Mouse (Mus musculus) kidney, postnatal 0 days (tissue): ENCODE data around the gene Ppp2r5b. TPM values are rescaled to one million over a fixed set of nuclear protein-coding genes. Genes with fewer than 3 reads are reported as not detected.

Experiments
- ATAC-seq: fragments of 200-750 bp; cut with Nextera tagmentation; replicated peaks from 2 replicates; pipeline ENCODE4 v1.8.0; 2017; ENCODE audit warnings: low read depth, moderate number of reproducible peaks, moderate TSS enrichment, moderate library complexity; ENCODE audit not compliant: low FRiP score
- DNase-seq: peaks from one replicate; pipeline ENCODE4 v3.0.0-alpha.2; 2016; ENCODE audit warnings: low spot score
- H3K27ac ChIP-seq: fragments of 300-500 bp; sonication (generic); 2 replicates; pipeline ENCODE4 v1.5.1; 2014; ENCODE audit warnings: mild to moderate bottlenecking
- H3K27me3 ChIP-seq: fragments of 300-500 bp; sonication (generic); 2 replicates; pipeline ENCODE4 v1.6.1; 2014; ENCODE audit warnings: low read length, mixed read lengths; ENCODE audit not compliant: insufficient read depth
- H3K36me3 ChIP-seq: fragments of 300-500 bp; sonication (generic); 2 replicates; pipeline ENCODE4 v1.6.1; 2014; ENCODE audit warnings: low read length, mixed read lengths; ENCODE audit not compliant: insufficient read depth
- H3K4me1 ChIP-seq: fragments of 300-500 bp; sonication (generic); replicated peaks from 2 replicates; pipeline ENCODE4 v1.6.1; 2014; ENCODE audit warnings: antibody characterized with exemption, low read length, mixed read lengths; ENCODE audit not compliant: insufficient read depth
- H3K4me2 ChIP-seq: fragments of 300-500 bp; sonication (generic); 2 replicates; pipeline ENCODE4 v1.6.1; 2014; ENCODE audit warnings: mild to moderate bottlenecking, low read length, moderate library complexity, mixed read lengths
- H3K4me3 ChIP-seq: fragments of 300-500 bp; sonication (generic); replicated peaks from 2 replicates; pipeline ENCODE4 v1.5.1; 2014; ENCODE audit warnings: low read depth, low read length
- H3K9ac ChIP-seq: fragments of 300-500 bp; sonication (generic); 2 replicates; pipeline ENCODE4 v1.6.1; 2014; ENCODE audit warnings: low read depth, low read length
- H3K9me3 ChIP-seq: fragments of 300-500 bp; sonication (generic); replicated peaks from 2 replicates; pipeline ENCODE4 v1.6.1; 2016; ENCODE audit warnings: low read length, inconsistent platforms, mixed read lengths
- CTCF ChIP-seq: IDR thresholded peaks from 2 replicates; pipeline ENCODE4 v1.5.1; 2016; ENCODE audit warnings: antibody characterized with exemption, low read depth, mild to moderate bottlenecking, moderate library complexity
- WGBS: fragments of 180-500 bp; shearing (Covaris S2); extraction: QIAGEN DNeasy Blood & Tissue Kit; methylation state at CpG from one replicate; pipeline ENCODE4 v1.1.7; 2014; 5-methylcytosine and 5-hydroxymethylcytosine counted together
- polyA plus RNA-seq: library from polyadenylated mRNA; unstranded; fragments of >200 nt; fragmentation: Nextera tagmentation; extraction: Ambion mirVana; gene quantifications from 2 replicates; pipeline ENCODE4 v1.2.1, GENCODE M21; 2015

Gene Ppp2r5b
- polyA plus RNA-seq, 1 experiment from 2014 or later, result 19.9 TPM

DNA sequence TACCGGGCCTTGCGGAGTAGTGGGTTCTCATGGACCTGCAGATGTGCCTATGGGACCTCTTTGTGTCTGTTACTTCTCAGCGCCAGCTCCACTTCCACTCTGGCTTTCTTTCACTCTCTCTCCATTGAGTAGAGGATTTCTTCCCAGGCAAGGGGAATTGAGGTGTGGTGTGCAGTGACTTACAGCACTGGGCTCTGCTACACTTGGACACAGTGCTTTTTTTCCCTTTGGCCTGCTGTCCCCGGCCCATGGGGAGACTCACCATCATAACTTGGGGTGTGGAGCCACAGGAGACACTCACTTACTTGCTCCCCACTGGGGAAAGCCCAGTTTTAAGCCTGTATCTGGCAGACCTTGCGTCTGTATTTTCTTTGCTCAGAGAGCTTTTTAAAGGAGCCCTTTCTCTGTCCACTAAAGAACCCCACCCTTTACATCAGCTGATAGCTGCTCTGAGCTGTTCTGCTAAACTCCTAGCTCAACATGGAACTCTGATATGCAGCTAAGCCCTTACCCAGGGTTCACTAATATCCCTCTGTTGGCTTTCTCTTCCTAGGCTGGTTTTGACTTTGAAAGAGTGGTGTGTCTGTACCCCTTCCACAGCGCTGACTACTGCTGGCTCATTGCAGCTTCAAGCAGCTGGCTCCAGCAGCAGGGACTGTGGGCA is 43.9 kb upstream of the Ppp2r5b start:
- Histone ChIP-seq H3K4me2 (peak overlapping the region; percentile 94), H3K4me3 (no peak overlapping the region), H3K9me3 (no peaks in the 10 kb centered on the region), H3K27me3 (no peaks in the 10 kb centered on the region), H3K27ac (0 out of 2 replicates have a peak overlapping the region, but pooled peaks have one; percentile 52), H3K4me1 (peaks cover 33% of the 10 kb centered on the region), H3K9ac (peak overlapping the region; percentile 35; the same call in 1 of the 2 replicates), H3K36me3 (peaks cover 22% of the 10 kb centered on the region)
- no peak for DNase-seq
- TF ChIP-seq CTCF, result no peak
- 86% methylated on average over 6 of the region's 6 CpGs for WGBS
- ATAC-seq, result no peak

DNA sequence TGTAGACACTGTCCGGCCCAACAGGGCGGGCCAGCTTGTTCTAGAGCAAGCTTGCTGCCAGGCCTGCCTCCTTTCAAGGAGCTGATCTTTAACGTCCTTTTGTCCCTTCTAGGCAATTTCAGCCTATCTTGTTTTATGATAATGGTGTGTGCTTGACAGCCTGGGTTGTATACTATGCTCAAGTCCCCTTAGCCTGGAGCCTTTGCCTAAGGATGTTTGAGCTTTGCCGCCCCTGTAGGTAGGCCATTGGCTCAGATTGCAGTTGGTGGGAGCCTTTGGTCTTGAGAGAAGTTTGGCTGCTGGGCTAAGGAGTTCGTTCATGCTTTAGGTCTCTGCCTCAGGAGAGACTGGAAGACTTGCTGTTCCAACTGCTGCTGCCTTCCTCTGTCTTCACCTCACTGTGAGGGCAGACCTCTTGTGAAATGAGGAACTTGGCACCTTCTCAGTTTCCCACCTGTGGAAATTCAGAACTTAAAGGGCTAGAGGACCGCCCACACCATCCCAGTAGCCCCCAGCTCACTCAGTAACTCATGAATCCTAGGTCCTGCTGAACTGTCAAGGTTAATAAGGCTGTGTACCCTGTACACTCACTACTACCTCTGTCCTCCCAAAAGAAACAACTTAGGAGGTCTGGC is 42.9 kb upstream of the Ppp2r5b start:
- DNase-seq, result no peak
- Histone ChIP-seq H3K4me1 (peaks cover 33% of the 10 kb centered on the region), H3K36me3 (peaks cover 16% of the 10 kb centered on the region), H3K27ac (peak overlapping the region; percentile 85), H3K27me3 (no peaks in the 10 kb centered on the region), H3K4me3 (peak overlapping the region; percentile 89), H3K9me3 (no peaks in the 10 kb centered on the region), H3K4me2 (peak overlapping the region; percentile 94), H3K9ac (peak overlapping the region; percentile 84)
- ATAC-seq, result no peak
- no peak for TF ChIP-seq CTCF
- WGBS, result 19% methylated on average over 6 of the region's 6 CpGs

- Histone ChIP-seq H3K9ac (peak overlapping the region; percentile 84), H3K4me1 (peaks cover 33% of the 10 kb centered on the region), H3K4me3 (peak overlapping the region; percentile 89), H3K27ac (peak overlapping the region; percentile 85), H3K27me3 (no peaks in the 10 kb centered on the region), H3K36me3 (peaks cover 16% of the 10 kb centered on the region), H3K9me3 (no peaks in the 10 kb centered on the region), H3K4me2 (peak overlapping the region; percentile 94)
- peak; percentile 90 for DNase-seq
- 2% methylated on average over 10 of the region's 10 CpGs for WGBS
- TF ChIP-seq CTCF, result no peak
- peak; percentile 59 for ATAC-seq
Observed at GRCm38 (mm10) chr19:6277661-6278438, 42.2 kb upstream of the Ppp2r5b start.

DNA sequence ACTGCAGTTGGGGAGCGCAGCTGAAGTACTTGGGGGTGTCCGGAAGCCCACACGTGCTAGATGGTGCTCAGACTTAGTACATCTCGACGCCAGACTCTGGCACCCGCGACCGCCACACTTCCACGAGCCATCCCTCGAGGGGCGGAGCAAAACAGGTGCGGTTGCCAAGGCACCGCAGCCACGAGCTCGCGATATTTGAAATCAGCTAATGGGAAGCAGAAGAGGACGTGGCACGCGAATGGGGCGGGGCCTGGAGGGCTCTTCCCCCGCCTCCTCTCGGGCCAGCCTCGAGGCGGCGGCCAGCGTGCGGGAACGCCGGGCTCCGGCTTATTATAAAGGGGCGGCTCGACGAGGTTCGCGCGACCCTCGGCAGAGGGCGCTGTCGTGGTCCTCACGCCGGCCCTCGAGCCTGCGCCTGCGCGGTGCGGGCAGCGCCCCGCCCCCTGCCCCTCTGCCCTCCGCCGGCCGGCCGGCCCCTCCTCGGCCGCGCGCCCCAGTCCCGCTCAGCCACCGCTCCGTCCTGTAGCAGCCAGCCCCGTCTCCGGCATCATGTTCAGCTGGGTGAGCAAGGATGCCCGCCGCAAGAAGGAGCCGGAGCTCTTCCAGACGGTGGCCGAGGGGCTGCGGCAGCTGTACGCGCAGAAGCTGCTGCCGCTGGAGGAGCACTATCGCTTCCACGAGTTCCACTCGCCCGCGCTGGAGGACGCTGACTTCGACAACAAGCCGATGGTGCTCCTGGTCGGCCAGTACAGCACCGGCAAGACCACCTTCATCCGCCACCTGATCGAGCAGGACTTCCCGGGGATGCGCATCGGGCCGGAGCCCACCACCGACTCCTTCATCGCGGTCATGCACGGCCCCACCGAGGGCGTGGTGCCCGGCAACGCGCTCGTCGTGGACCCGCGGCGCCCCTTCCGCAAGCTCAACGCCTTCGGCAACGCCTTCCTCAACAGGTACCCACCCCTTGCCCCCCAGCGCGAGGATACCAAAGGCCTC is 41.1 kb upstream of the Ppp2r5b start, which contains the start of gene Ehd1:
Gene Ehd1, plus strand, starts transcription at position 300 of the 996 bp plus-strand sequence.
- Histone ChIP-seq H3K9me3 (no peaks in the 10 kb centered on the region), H3K4me2 (peak within 1 kb of the TSS; percentile 94), H3K9ac (peak within 1 kb of the TSS; percentile 84), H3K27ac (peak within 1 kb of the TSS; percentile 85), H3K4me1 (peaks cover 33% of the 10 kb centered on the region), H3K36me3 (peaks cover 10% of the 10 kb centered on the region), H3K27me3 (no peaks in the 10 kb centered on the region), H3K4me3 (peak within 1 kb of the TSS; percentile 89)
- under 1% methylated on average over 101 of the region's 106 CpGs for WGBS
- peak; percentile 99 for DNase-seq
- TF ChIP-seq CTCF, result peak; percentile 76
- peak; percentile 93 for ATAC-seq

DNA sequence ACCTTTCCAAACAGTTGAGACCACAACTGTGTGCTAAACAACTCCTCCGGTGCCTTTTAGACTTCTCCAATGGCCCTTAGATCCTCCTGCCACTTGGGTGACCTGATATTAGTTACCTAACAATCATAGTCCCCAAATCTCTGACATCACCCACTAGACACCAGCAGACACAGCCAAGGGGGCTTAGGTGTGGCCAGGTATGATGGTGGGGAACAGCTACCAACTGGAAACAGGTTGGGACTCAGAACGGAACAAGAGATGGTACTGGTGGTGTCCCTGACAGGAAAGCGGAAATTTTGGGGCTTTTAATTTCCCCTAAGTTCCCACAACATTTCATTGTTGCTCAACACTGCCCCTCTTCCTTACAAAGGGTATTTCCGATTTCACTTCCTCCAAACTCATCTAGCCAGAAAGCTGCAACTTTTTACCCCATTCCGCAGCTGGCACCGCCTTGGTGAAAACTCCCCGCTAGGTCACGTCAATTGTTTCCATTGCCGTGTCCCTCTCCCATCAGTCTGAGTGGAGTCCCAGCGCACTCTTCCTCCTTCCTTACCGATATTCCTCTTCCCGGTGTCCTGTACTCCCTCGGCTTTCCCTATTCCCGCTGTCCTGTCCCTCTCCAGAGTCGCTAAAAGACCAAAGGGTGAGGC is 40.2 kb upstream of the Ppp2r5b start:
- Histone ChIP-seq H3K9ac (peak overlapping the region; percentile 59), H3K36me3 (0 out of 2 replicates have a peak, but pooled peaks cover under 1% of the 10 kb centered on the region), H3K9me3 (no peaks in the 10 kb centered on the region), H3K4me1 (peaks cover 33% of the 10 kb centered on the region), H3K27me3 (no peaks in the 10 kb centered on the region), H3K4me3 (peak overlapping the region; percentile 30), H3K27ac (peak overlapping the region; percentile 81), H3K4me2 (peak overlapping the region; percentile 94)
- 5% methylated on average over 15 of the region's 15 CpGs for WGBS
- ATAC-seq (no peak), DNase-seq (peak; percentile 61)
- no peak for TF ChIP-seq CTCF
